Mouse (Mus musculus) embryo, embryonic 11.5 days (tissue): ENCODE results near the gene Arrdc3.

Source experiments
- DNase-seq: peaks from one replicate; pipeline ENCODE4 v3.0.0-alpha.2; 2012; ENCODE audit warnings: low read depth, low spot score

The Arrdc3 gene

GRCm38 (mm10) chr13:80920939-80921338 is 37.8 kb downstream of the Arrdc3 start:
- DNase-seq = no peak

- no peak for DNase-seq
Measured at GRCm38 (mm10) chr13:80921593-80922327, 38.6 kb downstream of the Arrdc3 start.

- no peak for DNase-seq
Measured at GRCm38 (mm10) chr13:80928187-80928586, 45.0 kb downstream of the Arrdc3 start.

GRCm38 (mm10) chr13:80930030-80930429 is 46.8 kb downstream of the Arrdc3 start:
- DNase-seq = no peak

GRCm38 (mm10) chr13:80932816-80933402 is 49.7 kb downstream of the Arrdc3 start:
- DNase-seq = no peak

GRCm38 (mm10) chr13:80936426-80936825 is 53.2 kb downstream of the Arrdc3 start:
- no peak for DNase-seq

GRCm38 (mm10) chr13:80939228-80939627 is 56.0 kb downstream of the Arrdc3 start:
- DNase-seq = no peak

- DNase-seq = no peak
Measured at GRCm38 (mm10) chr13:80939866-80940265, 56.7 kb downstream of the Arrdc3 start.

GRCm38 (mm10) chr13:80940421-80940820 is 57.2 kb downstream of the Arrdc3 start:
- DNase-seq = no peak

GRCm38 (mm10) chr13:80940860-80941630 is 57.9 kb downstream of the Arrdc3 start:
- DNase-seq = no peak

- no peak for DNase-seq
Measured at GRCm38 (mm10) chr13:80944532-80944931, 61.3 kb downstream of the Arrdc3 start.
